Mouse (Mus musculus) frontal cortex, postnatal 36 days (tissue): ENCODE results near the gene Xcr1.

ENCODE experiments used
- DNase-seq, 2 experiments: peaks; one replicate each; pipeline ENCODE4 v3.0.0; 2022; ENCODE audit warnings: low spot score in 2 of 2

Gene Xcr1

GRCm38 (mm10) chr9:123814821-123815220, 47.0 kb downstream of the Xcr1 start:
- DNase-seq = no peak

GRCm38 (mm10) chr9:123814326-123814725, 47.5 kb downstream of the Xcr1 start:
- DNase-seq = no peak

- DNase-seq = no peak
Measured at GRCm38 (mm10) chr9:123811831-123812230, 50.0 kb downstream of the Xcr1 start.

GRCm38 (mm10) chr9:123808583-123808982, 53.2 kb downstream of the Xcr1 start:
- no peak for DNase-seq

GRCm38 (mm10) chr9:123806267-123806666, 55.6 kb downstream of the Xcr1 start, which contains the start of gene Cxcr6:
TSS of gene Cxcr6 (plus strand) at chr9:123806475.
- DNase-seq = no peak

GRCm38 (mm10) chr9:123805241-123805640, 56.6 kb downstream of the Xcr1 start:
- DNase-seq = no peak

GRCm38 (mm10) chr9:123802896-123803295, 58.9 kb downstream of the Xcr1 start:
- DNase-seq = no peak

- no peak for DNase-seq
Measured at GRCm38 (mm10) chr9:123802421-123802820, 59.4 kb downstream of the Xcr1 start.
